Mouse (Mus musculus): ENCODE measurements around the gene Cacna2d4.

Gene Cacna2d4

DNA sequence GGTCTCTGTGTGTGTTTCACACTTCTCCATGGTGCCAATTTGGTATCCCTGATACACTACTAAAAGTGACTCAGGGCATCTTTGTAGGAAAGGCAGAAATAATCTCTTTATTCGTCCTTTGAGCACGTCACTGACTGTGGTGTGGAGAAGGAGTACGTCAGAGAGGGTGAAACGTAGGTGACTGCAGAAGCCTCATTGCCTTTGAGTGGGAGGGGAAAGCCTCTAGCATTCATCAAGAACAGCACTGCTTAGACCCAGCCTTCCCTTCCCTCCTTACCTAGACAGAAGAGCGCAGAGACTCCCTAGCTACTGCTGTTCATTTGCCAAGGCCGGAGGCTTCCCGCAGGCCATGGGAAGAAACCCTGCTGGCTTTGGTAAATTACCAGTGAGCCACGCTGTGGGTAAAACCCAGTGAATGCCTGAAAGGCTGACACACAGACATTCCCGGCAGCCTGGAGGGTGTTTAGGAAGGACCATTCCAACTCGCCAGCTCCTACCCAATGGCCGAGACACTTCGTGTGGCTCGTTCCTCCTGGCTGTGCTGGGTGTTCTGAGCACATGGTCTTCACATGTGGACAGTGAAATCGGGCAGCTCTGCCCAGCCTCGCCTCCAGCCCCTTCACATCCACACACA is 17.0 kb upstream of the Cacna2d4 start:
- DNase-seq (ENCODE audit: extremely low read depth, insufficient read length, low spot score) = no peak

DNA sequence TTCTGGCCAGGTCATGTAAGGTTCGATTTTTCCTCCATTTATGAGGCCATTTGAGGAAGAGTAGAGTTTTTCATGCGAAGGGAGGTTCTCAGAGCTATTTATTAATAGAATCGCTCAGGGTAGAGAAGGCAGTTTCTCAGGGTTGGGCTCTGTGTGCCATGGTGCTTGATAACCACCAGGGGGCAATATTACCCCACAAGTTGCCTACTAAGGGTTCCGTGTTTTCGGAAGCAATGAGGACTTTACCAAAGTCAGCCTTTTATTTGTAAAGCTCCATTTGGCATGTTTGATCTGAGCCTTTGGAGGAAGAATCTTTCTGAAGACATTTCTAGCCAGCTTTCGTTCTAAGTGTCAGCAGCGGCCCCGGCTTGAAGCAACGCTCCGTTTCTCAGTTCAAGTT is 16.0 kb upstream of the Cacna2d4 start:
- DNase-seq (ENCODE audit: extremely low read depth, insufficient read length, low spot score) = no peak

DNA sequence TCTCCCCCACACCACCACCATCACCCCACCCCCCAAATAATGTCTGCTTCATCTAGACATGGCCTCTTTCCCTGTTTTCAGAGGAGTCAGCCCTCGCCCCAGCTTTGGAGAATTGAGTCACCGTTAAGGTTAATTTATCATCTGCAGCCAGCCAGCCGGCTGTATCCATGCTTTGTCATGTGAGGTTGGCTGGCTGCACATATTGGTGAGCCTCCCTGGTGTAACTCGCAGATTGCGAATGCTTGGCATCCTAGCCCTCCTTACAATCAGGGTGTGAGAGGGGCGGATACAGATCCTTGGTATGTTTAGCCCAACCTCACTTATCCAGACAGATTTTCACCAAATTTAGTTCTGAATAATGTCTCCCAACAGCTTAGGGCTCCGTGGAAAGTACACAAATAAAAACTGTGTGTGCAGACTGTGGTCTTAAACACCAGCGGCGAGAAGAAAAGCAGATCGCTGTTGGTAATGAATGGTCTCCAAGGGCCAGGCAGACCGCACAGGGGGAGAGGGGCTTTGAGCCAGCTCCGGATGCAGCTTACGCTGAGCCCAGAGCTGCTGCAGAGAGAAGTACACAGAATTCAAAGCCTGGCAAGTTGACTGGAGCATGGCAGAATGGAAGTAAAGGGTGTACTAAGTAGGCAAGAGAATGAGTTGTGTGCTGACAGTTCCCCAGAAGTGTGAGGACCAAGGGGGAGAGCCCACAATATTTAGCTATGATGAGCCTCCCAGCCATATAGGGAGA is 11.7 kb upstream of the Cacna2d4 start:
- no peak for DNase-seq (ENCODE audit: extremely low read depth, insufficient read length, low spot score)

DNA sequence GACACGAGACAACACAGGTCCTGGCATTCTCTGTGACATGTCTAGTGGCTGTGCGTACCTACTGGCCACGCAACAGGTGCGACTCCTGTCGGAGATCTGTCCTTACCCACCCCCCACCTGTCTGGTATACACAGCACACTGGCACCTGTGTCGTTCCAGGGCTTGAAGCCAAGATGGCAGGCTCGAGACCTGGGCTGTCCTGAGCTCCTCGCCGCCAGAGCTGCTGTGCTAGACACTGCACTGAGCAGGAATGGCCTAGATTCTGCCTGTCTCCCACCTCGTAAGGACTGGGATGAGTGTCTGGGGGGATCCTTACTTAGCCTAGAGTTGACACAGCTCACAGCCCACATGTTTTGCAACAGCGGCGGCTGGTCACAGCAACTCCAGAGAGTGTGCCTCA is 11.1 kb upstream of the Cacna2d4 start:
- no peak for DNase-seq (ENCODE audit: extremely low read depth, insufficient read length, low spot score)

DNA sequence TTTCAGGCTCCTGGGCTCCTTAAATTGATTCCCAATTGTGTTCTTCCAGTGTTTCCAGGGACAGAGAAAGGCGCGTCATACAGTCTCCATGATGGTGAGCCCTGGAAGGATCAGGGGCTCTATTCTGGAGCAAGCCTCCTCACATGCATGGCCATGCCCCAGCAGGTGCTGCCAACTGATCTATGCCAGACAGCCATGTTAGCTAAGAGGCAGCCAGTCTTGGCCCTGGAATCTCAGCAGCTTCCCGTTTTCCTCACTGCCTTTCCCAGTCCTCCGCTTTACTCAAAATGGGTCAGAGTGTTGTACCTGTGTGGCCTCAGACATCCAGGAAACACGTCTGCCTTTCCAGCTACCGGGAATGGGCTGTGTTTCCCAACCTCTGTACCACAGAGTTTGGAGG is 10.6 kb upstream of the Cacna2d4 start:
- DNase-seq (ENCODE audit: extremely low read depth, insufficient read length, low spot score) = no peak

DNA sequence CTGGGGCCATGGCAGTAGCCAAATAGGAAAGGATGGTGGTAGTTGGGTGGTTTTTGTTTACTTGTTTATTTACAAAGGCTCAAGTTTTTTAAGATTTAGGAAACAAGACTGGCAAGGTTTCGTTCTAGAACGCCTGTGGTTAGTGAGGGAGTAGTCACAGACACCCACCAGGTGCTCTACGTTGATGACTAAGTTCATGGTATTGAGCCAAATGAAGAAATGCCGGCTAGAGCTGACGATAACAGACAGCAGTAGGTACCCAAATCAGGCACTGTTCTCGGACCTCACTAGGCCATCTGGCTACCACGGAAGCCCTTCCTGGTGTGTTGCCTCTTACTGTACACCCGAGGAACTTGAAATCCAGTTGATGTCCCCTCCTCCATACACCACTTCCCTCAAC is 9.3 kb upstream of the Cacna2d4 start:
- DNase-seq (ENCODE audit: extremely low read depth, insufficient read length, low spot score) = no peak

DNA sequence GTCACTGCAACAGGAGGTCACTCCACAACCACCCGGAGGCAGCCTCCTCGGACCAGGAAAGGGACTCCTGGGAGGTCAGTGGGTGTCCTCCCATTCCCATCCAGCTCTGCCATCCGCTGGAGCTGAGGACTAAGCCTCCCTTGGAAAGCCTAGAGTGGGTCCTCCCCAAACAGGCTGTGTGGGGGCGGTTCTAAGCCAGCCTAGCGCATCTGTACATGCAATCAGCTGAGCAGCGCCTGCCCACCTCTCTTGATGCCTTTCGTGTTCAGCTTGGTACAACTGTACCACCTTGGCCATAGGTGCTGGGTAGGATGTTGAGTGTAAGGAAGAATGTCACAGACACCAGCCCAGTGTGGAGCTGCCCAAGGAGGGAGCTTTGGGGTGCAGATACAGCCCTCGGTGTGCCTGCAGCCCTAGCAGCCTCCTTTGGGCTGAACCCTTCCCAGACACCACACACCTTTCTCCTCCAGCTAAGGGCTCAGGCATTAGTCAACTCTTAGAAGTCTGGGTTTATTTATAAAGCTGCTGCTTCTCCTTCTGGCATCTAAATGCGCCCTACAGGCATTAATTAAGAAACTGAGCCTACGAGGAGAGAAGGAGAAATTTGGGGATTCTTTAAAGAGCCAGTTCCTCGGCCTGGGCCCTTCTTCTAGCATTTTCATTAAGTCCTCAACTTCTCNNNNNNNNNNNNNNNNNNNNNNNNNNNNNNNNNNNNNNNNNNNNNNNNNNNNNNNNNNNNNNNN is 7.3 kb upstream of the Cacna2d4 start:
- no peak for DNase-seq (ENCODE audit: extremely low read depth, insufficient read length, low spot score)

DNA sequence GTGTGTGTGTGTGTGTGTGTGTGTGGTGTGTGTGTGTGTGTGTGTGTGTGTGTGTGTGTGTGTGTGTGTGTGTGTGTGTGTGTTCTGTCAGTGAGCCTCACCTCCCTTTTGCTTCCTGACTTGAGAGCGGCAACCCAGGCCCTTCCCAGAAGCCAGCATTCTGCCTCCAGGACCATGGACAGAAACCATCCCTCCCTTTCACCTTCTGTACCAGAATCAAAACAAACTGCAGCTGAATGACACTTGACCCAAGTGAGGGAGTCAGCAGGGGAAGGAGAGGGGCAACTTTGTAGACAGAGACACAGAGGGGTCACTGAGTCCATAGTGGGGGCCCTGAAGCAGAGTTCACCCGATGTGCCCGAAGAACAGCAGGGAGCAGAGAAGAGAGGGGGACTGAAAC is 3.3 kb upstream of the Cacna2d4 start:
- DNase-seq (ENCODE audit: extremely low read depth, insufficient read length, low spot score) = no peak

DNA sequence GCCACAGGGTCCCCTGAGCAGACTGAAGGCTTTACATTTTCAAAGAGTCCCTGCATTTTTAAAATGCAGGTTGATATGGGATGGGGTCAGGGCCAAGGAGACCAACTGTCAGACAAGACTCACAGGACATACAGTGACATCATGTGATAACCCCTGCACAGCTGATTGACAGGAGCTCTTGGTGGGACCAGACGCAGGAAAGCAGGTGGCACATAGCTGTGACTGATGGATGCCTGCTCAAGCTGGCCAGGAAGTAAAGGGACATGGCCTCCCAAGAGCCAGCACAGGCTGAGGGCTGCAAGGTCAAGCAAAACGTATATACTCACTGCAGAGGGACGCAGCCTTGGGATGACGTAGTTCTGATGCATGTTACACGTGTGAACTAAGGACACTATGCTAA is 885 bp upstream of the Cacna2d4 start:
- no peak for DNase-seq (ENCODE audit: extremely low read depth, insufficient read length, low spot score)

DNA sequence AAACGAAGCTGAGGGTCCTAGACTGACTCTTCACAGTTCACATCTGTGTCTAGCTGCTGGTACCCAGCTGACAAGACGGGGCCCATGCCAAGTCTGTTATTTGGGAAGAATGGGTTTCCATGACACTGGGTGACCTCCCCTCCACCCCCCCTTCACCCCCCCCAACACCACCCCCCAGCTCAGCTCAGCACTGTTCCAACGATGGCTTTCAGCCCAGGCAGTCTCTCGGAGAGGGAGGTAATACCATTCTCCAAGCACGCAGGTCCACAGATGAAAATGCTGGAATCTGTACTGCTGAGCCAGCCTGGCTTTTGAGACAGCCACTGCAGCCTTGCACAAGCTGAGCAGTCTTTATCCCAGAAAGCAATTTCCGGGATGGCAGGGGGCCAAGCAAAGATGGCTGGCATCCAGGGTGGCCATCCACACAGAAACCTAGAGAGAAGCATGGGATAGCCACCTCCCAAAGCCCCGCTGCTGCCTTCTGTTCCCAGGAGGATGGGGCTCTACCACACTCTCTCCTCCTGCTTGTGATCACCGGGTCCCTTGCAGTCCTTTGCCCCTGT is 1.2 kb downstream of the Cacna2d4 start:
- DNase-seq (ENCODE audit: extremely low read depth, insufficient read length, low spot score) = no peak

DNA sequence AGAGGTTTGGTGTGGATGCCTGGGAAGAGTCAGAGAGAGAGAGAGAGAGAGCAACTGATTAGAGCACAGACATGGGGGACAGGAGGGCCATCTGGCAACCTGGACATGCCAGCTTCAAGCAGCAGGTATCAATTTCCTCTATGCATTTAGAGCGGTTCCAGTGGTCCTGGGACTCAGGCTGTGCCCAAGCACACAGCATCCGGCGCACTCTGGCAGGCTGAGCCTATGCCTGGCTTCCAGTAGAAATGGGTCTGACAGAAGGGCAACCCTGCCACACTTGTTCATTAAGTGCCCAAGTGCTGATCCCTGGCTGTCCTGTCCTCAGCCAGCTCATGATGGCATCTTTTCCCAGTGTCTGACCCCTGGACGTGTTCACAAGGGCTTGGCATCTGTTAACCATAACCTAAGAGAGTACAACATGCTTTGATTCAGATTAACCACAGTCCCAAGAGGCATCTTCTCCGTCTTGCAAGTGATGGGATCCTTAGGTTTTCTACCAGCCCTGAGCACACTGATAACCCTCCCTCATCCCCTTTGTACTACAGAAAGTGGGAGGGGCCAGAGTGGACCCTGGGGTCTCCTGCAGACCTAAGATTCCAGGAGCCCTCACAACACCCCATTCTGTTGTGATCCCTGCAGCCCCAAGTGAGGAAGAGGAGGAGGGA is 3.1 kb downstream of the Cacna2d4 start:
- DNase-seq (ENCODE audit: extremely low read depth, insufficient read length, low spot score) = no peak

DNA sequence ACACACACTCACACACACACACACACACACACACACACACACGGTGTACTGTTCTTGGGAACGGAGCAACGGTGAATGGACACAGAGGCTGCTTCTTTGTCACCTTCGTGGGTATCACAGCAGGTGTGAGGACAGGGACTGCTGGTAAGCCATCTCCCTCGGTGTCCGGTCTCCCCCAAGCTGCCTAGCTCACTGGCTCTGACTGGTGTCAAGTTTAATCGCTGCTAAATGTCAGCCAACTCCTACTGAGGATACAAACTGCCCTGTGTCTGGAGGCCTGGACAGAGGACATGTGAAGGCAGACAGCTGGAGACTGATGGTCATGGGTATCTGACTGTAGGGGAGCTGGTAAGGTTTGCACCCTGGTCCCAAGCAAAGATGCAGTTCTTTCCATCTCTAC is 3.9 kb downstream of the Cacna2d4 start:
- no peak for DNase-seq (ENCODE audit: extremely low read depth, insufficient read length, low spot score)

DNA sequence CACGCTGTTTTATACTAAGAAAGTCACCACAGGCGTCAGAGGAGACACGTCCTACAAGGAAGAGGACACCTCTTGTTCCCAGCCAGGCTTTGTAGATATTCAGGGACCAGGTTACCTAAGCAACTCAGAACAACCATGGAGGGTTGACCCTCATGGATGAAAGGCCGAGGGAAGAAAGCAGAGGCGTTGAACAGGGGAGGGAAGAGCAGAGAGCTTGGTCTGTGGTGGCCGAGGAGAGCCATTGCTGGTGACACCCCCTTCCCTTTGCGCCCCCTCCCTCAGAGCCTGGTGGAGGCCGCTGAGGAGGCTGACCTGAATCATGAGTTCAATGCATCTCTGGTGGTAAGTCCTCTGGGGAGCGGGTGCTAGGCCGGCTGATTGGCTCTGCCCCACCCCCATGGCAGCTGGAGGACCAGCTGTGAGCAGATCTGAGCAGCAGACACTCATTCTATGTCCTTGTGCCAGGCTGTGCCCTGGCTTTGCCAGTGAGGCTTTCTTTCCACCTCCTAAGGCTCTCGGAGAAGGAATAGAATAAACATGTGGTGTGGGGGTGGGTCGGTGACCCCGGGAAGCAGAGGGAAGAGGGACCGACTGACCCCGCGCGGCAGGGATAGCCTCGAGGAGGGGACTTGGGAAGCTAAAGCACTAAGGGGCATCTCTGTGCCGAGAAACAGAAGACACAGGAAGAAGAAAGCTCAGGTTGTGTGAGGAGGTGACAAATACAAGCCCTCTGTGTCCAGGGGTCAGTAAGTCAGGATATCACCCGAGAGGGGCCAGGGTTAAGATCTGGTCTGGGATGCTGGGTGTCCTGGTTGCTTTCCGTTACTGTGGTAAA is 4.8 kb downstream of the Cacna2d4 start:
- no peak for DNase-seq (ENCODE audit: extremely low read depth, insufficient read length, low spot score)

DNA sequence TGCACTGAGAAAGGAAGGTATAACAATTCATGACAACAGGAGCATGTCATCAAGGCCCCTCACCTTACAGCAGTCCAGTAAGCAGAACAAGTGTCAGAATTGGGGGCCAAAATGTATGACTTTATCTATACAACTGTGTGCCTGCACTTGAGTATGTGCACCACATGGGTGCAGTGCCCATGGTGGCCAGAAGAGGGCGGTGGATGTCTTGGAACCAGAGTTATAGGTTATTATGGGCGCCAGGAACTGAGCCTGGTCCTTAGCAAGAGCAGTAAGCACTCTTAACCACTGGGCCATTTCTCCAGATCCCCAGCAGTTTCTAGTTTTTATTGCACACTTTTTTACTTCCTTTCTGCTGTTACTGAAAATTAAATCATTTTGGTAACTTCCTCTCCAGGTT is 9.8 kb downstream of the Cacna2d4 start:
- no peak for DNase-seq (ENCODE audit: extremely low read depth, insufficient read length, low spot score)

DNA sequence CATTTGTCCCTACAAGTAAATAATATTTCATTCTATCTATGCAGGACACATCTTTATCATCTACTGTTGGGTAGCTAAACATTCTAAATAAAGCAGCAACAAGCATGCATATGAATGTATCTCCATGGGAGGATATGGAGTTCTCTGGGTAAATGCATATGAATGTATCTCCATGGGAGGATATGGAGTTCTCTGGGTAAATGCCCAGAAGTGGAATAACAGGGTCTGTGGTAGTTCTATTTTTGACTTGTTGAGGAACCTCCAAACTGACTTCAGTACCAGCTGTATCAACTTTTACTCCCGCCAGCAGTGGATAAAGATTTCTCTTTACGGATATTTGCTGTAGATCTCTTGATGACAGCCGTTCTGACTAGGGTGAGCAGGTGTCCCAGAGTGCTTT is 12.3 kb downstream of the Cacna2d4 start:
- no peak for DNase-seq (ENCODE audit: extremely low read depth, insufficient read length, low spot score)

DNA sequence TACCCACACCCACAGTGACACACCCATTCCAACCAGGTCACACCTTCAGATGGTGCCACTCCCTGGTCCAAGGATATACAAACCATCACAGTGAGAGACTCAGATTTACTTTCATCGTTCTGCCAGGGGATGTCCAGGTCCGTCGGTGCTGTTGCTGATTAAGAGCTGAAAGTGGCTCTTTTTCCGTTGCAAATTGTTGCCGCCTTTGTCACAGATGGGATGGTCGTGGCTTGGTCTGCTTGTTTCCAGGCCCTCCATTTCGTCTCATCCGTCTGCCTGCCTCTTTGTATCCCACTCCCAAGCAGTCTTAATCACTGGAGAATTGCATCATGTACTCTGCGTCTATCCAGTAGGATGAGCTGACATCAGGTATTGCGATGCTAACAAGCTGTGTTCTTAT is 13.4 kb downstream of the Cacna2d4 start:
- no peak for DNase-seq (ENCODE audit: extremely low read depth, insufficient read length, low spot score)

DNA sequence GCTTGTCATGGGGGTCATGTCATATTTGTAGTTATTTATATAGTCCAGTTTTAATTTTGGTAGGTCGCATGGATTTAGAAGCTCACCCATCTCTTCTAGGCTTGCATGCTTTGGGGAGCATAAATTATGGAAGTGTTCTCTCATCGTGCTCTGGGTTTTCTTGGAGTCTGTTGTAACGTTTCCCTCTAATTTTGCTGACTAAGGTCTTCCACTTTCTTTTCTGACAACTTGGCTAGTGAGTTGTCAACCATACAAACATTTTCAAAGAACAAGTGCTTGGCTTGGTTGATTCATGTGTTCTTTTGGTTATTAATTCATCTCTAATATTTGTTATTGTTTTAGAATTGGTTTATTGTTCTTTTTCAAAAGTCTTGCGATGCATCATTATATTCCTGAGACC is 15.4 kb downstream of the Cacna2d4 start:
- no peak for DNase-seq (ENCODE audit: extremely low read depth, insufficient read length, low spot score)

DNA sequence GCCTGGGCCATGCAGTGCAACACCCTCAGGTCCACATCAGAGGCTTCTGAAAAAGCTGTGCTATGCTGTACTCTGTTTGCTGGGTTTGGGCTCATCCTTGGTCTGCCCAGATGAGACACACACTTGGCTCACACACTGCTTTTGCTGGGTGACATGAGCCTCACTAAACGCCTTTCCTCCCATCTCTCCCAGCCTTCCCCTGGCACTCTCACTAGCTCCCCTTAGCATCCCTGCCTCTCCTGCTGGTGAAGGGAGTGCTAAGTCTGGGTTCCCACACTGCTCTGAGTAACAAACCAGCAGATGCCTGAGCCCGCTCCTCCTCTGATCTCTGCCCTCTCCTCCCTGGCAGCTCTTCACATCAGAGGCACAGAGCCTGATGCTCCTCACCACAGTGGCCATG is 40.4 kb downstream of the Cacna2d4 start:
- DNase-seq (ENCODE audit: extremely low read depth, insufficient read length, low spot score) = no peak

DNA sequence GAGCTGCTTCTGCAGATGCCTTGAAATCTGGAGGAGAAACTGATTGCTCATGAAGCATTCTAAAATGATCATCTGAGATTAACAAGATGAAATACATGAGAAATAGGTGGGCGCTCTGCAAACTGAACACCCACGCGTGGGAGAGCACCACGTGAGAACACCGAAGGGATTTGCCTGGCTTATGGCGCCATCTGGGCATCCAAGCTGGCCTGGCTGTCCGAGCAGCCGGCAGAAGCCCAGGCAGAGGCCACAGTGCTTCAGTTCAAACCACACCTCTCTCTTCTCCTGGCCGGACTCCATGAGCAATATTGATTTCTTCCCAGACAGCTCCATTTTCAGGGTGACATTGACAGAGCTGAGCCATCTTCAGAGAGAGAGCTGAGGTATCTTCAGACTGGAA is 44.4 kb downstream of the Cacna2d4 start:
- no peak for DNase-seq (ENCODE audit: extremely low read depth, insufficient read length, low spot score)

DNA sequence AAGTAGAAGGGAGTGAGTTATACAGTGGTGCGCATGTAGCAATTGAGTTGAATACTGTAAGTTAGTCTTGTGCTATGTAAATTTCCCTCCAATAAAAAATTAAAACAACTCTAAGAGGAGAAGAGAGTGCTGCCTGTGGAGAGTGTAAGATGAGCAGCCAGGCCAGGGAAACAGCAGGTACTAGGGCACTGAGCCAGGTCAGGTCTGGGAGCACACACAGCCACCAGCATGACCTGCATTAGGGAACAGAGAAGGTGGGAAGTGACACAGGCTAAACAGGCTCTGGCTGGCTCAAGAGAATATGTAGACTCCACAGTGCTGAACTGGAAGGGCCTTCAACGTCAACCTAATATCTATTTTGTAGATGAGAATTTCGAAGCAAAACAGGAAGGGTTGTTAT is 65.0 kb downstream of the Cacna2d4 start:
- no peak for DNase-seq (ENCODE audit: extremely low read depth, insufficient read length, low spot score)

Measured in 3134 (cell line).